Mouse (Mus musculus) T-helper 2 cell (primary cell): ENCODE data around the gene Schip1.

ENCODE experiments used
- in situ Hi-C: fragments of 300-600 bp; cut with MboI, MseI; formaldehyde crosslinking; loops from one replicate; pipeline ENCODE4 v1.15.1; 2025; ENCODE audit warnings: high pct_unique_total_duplicates

Schip1 gene

GRCm38 (mm10) chr3:68126284-68126856 lies 61.8 kb downstream of the Schip1 start:
- in situ Hi-C loops, result no loop called here

GRCm38 (mm10) chr3:68130386-68130785 lies 65.8 kb downstream of the Schip1 start:
- in situ Hi-C loops, result no loop called here

- in situ Hi-C loops, result no loop called here
Observed at GRCm38 (mm10) chr3:68138833-68139627, 74.4 kb downstream of the Schip1 start.

DNA sequence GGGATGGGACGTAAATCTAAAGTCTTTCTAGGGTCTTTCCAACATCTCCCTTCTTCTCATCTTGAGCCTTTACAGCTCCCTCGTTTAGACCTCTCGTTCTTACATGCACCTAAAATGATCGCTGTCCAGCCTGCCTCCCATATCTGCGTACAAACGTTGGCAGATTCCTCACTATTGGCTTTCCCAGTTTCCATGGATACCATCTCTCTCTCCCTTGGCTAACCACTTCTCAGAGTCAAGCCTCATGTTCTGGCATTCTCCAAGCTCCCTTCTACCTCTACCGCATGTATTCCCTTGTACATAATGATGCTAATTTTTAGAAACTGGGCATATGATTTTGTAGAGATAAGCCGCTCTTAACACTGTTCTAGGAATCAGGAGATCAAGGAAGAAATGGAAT lies 86.1 kb downstream of the Schip1 start:
- in situ Hi-C loops, result no loop called here

DNA sequence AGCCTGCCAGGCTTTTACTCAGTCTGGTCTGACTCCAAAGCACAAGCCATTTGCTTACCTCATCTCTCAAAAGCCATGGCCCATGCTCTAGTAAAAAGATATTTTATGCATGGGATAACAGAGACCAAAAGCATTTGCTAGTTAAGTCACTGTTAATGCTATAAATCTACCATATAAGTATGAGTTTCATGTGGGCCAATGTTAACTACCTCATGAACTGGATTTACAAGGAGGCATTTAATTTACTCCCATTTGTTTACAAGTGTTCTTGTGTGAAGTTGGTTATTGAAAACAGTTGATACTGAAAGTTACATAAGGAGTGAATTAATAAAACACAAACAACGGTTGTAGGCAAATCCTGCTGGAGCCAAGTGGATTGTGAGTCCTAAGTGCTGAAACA lies 95.6 kb downstream of the Schip1 start:
- in situ Hi-C loops, result no loop called here

DNA sequence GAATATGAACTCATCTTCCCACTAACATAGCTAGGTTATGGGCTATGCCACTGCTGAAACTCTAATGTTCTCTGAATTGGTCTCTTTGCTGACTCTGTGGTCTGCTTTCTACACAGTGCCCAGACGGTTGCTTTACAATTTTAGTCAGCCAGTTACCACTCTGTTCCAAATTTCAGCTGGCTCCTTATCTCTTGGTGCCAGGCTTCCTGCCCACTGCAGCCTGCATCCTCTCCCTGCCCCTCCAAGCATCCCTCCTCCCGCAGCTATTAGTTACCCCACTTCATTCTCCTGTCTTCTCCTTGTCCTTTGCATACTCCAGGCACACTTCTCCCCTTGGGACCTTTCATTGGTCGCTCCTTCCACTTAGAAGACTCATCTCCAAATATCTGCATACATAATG lies 96.2 kb downstream of the Schip1 start:
- in situ Hi-C loops, result no loop called here

DNA sequence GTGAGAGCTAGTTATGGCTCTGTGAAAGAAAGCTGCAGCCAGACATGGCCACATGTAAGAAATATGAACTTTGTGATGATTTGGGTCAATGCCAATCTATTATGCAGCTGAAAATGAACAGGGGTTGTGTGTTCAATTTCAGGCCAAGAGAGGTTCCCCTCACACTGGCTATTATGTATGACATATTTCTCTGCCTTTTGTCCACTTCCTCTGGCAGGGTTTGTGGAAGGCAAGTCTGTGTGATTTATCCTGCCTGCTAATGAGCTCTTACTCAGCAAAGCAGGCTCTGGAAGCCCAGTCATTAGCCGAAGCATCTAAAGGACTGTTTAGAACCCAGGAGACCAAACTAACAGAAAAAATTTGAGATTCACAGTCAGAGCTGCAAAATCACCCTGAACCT lies 113.6 kb downstream of the Schip1 start:
- in situ Hi-C loops, result no loop called here

- in situ Hi-C loops, result no loop called here
Observed at GRCm38 (mm10) chr3:68187471-68187870, 122.9 kb downstream of the Schip1 start.

- in situ Hi-C loops, result no loop called here
Observed at GRCm38 (mm10) chr3:68189100-68189499, 124.5 kb downstream of the Schip1 start.

- in situ Hi-C loops, result no loop called here
Observed at GRCm38 (mm10) chr3:68196933-68197332, 132.3 kb downstream of the Schip1 start.

- in situ Hi-C loops, result no loop called here
Observed at GRCm38 (mm10) chr3:68201214-68201613, 136.6 kb downstream of the Schip1 start.

DNA sequence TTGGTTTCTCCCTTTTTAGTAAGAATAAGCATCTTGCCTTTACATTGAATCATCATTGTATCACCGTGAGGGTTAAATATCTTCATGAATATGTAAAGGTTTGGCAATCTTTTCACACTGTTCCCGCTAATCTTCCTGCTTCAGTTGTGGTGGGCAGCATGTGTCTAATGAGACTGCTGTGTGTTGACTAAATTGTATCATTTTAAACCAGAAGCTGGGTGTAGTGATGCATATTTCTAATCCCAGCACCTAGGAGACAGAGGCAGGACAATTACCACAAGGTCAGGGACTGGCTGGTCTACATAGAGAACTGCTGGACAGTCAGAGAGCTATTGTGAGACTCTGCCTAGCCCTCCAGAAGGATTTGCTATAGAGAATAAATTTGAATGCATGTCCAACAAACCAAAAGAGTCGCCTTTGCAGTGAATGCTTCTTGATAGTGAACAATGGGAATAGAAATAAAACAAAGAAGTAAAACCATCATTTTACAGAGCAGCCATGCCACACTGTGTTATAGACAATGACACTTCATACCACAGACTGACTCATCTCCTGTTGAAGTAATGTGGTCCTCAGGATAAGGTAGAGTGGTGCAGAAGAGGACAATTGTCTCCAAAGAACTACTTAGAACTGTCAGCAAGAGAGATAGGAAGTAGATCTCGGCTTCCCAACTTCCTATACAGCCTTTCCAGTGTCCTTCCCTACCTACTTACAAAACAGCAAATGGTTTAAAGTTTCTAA lies 137.7 kb downstream of the Schip1 start:
- in situ Hi-C loops, result no loop called here

DNA sequence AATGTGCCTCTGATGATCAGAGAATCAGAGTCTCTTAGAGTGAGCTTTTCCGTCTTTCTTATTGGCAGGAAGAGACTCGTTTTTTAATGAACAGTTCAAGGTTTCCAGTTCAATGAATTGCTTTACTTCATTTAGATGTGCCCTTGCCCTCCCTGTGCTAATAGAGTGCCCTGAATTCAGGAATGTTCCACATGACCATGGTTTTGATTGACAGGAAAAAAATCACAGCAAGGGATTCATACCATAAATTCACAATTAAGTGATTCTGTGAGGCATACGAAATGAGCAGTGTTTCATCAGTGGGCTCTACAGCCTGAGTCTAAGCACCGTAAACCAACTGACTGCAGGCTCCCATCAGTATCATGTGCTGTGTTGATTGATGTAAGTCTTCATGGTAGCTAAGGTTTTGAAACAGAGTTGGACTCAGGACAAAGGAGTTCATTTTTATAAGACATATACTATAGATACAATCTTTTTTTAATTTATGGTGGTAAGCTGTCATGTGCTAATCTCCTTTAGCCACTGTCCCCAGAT lies 139.4 kb downstream of the Schip1 start:
- in situ Hi-C loops, result no loop called here

- in situ Hi-C loops, result loop anchor here (10.0 kb wide), 1 partner anchor 1264 kb away; no protein-coding TSS in a partner anchor
Observed at GRCm38 (mm10) chr3:68210422-68210821, 145.8 kb downstream of the Schip1 start.

DNA sequence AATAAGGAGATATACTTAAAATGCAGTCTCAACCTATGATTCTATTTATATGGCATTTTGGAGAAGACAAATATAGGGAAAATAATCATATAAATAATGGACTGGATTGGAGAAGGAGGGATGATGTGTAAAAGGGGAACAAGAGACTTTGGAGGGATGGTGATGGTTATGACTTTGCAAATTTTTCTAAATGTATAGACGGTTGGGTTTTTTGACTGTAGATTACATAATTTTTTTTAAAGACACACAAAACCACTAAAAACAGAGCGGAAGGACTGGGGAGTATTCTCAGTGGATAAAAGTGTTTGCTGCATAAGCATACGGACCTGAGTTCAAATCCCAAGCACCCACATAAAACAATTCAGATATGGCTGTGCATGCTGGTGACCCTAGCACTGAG lies 156.8 kb downstream of the Schip1 start:
- in situ Hi-C loops, result no loop called here

- in situ Hi-C loops, result no loop called here
Observed at GRCm38 (mm10) chr3:68239887-68240286, 175.3 kb downstream of the Schip1 start.

- in situ Hi-C loops, result no loop called here
Observed at GRCm38 (mm10) chr3:68243239-68243638, 178.6 kb downstream of the Schip1 start.

DNA sequence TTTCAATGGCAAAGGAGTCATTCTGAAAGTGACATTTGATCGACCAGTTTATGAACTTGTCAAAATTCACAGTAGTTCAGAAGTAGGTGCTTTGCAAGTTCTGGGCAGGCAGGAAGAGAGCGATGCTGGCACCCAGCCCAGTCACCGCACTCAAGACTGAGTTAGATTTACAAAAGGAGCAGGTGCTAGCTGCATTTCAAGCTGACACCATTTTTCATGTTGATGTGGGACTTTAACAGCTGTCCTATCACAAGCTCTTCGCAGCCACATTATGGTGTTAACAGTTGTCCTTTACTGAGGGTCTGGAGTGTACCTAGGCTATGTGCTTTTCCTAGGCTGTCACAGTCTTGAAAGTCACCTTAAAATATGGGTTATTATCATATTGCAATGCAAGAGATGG lies 181.6 kb downstream of the Schip1 start:
- in situ Hi-C loops, result no loop called here

- in situ Hi-C loops, result no loop called here
Observed at GRCm38 (mm10) chr3:68250589-68250988, 186.0 kb downstream of the Schip1 start.

DNA sequence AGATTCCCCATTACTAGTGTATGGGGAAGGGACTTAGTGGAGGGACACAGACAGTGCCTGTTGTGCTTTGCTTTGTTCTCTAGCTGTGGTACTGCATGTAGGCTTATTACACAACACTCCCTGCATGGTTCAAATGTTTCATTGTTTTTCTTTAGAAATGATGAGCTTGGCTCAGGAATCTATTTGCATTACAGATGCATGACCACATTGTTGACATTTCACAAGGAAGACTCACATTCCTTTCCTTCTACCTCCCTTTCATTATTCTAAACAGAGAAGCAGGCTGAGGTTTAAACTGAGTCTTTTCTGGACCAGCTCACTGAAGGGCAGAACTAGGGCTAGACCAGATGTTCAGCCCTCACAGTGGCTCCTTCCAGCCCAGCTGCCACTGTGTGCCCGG lies 187.7 kb downstream of the Schip1 start:
- in situ Hi-C loops, result no loop called here

GRCm38 (mm10) chr3:68262304-68262703 lies 197.7 kb downstream of the Schip1 start:
- in situ Hi-C loops, result no loop called here

DNA sequence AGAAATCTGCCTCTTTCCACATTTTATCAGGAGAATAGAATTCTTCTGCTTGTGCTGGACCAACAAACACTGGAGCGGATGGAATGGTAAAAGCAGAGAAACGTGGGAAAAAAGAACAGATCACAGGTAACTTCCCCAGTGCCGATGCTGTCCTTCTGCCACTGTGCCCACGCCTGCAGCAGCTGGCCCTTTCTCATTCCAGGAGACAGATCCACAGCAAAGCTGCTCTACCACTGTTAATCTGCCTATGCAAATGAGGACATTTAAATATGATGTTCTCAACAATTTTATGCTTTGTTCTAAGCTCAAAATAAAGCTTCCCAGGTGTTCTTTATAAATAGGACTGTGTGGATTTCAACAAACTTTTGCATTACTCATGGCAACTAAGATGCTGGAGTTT lies 203.3 kb downstream of the Schip1 start:
- in situ Hi-C loops, result no loop called here
